Mouse (Mus musculus) embryonic fibroblast, embryonic 13.5 days (primary cell): Measurements from ENCODE around the gene Pex19. TPM values are rescaled to one million over a fixed set of nuclear protein-coding genes. Genes with fewer than 3 reads are reported as not detected.

Experiments used
- H3K27ac ChIP-seq: 2 replicates; pipeline ENCODE4 v1.5.1; 2012; ENCODE audit warnings: low read length, control low read depth, inconsistent platforms; ENCODE audit not compliant: insufficient read depth
- H3K4me1 ChIP-seq: 2 replicates; pipeline ENCODE4 v1.6.1; 2011; ENCODE audit warnings: low read length; ENCODE audit not compliant: control insufficient read depth, insufficient read depth
- H3K4me3 ChIP-seq: 2 replicates; pipeline ENCODE4 v1.5.1; 2011; ENCODE audit warnings: mild to moderate bottlenecking, control low read depth, low read length; ENCODE audit not compliant: insufficient read depth
- CTCF ChIP-seq: IDR thresholded peaks from 2 replicates; pipeline ENCODE4 v1.5.1; 2011; ENCODE audit warnings: mild to moderate bottlenecking, control low read depth, low read length, moderate library complexity, borderline replicate concordance; ENCODE audit not compliant: insufficient read depth
- POLR2A ChIP-seq: IDR thresholded peaks from 2 replicates; pipeline ENCODE4 v1.6.1; 2011; ENCODE audit warnings: low read depth, mild to moderate bottlenecking, control low read depth, low read length, moderate library complexity
- polyA plus RNA-seq: library from polyadenylated mRNA; stranded (reverse); fragments of >200 nt; gene quantifications from 2 replicates; pipeline ENCODE4 v1.2.4, GENCODE M21; 2011; ENCODE audit warnings: low read depth; ENCODE audit not compliant: missing spikeins, insufficient read length

Gene Pex19
- polyA plus RNA-seq, 1 experiment = 98.7 TPM

- Histone ChIP-seq H3K27ac (peak overlapping the region; percentile 88), H3K4me1 (no peaks in the 10 kb centered on the region; the same call in 1 of the 2 replicates), H3K4me3 (peak overlapping the region; percentile 91)
- TF ChIP-seq CTCF (no peak), POLR2A (no peak)
Measured at GRCm38 (mm10) chr1:172148955-172149815, 22.6 kb downstream of the Pex19 start.

- Histone ChIP-seq H3K4me1 (no peaks in the 10 kb centered on the region; the same call in 1 of the 2 replicates), H3K27ac (no peak overlapping the region)
- TF ChIP-seq POLR2A (no peak), CTCF (no peak)
Measured at GRCm38 (mm10) chr1:172154536-172154935, 28.0 kb downstream of the Pex19 start.

DNA sequence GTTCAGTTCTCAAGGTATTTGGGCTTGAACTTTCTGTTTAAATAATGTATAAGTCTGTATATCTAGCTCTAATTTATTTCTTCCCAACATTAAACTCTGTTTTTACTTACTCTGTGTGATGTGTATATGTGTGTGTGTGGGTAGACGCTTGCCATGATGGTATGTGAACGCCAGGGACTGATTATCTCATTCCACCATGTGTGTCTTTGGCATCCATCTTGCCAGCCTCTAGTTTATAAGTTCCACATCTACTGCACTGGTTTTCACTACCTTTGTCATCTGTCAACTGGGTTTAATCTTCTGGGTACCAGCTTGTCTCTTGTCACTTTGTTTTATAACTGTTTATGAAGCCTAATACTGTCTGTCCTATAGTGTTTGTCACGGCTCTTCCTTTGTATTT, 29.0 kb downstream of the Pex19 start:
- Histone ChIP-seq H3K27ac (no peak overlapping the region), H3K4me1 (no peaks in the 10 kb centered on the region), H3K4me3 (no peak overlapping the region)
- TF ChIP-seq CTCF (no peak), POLR2A (no peak)

More at GRCm38 (mm10) chr1:172154536-172154935, 28.0 kb downstream of the Pex19 start:
- H3K4me3 ChIP-seq = no peak overlapping the region

GRCm38 (mm10) chr1:172159970-172160369, 33.4 kb downstream of the Pex19 start:
- TF ChIP-seq CTCF (no peak), POLR2A (no peak)
- Histone ChIP-seq H3K27ac (no peak overlapping the region), H3K4me1 (no peaks in the 10 kb centered on the region), H3K4me3 (no peak overlapping the region)

- TF ChIP-seq POLR2A = no peak
- TF ChIP-seq CTCF = no peak
- no peaks in the 10 kb centered on the region for H3K4me1 ChIP-seq
- no peak overlapping the region for H3K27ac ChIP-seq
- H3K4me3 ChIP-seq = no peak overlapping the region
Measured at GRCm38 (mm10) chr1:172160508-172160907, 34.0 kb downstream of the Pex19 start.

- TF ChIP-seq CTCF (no peak), POLR2A (no peak)
- H3K4me1 ChIP-seq = no peaks in the 10 kb centered on the region
- no peak overlapping the region for H3K27ac ChIP-seq
- H3K4me3 ChIP-seq = no peak overlapping the region
Measured at GRCm38 (mm10) chr1:172162009-172162408, 35.5 kb downstream of the Pex19 start.

GRCm38 (mm10) chr1:172162959-172163358, 36.4 kb downstream of the Pex19 start:
- no peak overlapping the region for H3K27ac ChIP-seq
- H3K4me1 ChIP-seq = no peaks in the 10 kb centered on the region
- TF ChIP-seq CTCF = no peak
- no peak for TF ChIP-seq POLR2A
- H3K4me3 ChIP-seq = no peak overlapping the region

DNA sequence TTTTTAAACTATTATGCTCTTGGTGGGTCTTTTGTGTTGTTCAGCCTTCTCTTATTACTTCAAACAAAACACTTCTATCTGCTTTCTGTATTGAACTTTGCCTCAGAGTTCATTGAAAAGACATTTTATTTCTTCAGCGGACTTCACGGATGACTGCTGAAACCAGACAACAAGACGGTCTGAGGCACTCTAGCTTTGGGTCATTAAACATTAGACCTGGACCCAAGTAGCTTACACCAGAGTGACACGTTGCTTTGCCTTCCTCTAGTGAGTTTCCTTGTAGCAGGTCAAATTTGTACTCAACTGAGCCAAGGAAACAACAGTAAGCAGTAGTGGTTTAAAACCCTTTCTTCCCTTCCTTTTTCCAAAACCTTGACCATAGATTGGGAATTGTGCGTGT, 41.4 kb downstream of the Pex19 start:
- no peak overlapping the region for H3K27ac ChIP-seq

GRCm38 (mm10) chr1:172169809-172170208, 43.3 kb downstream of the Pex19 start:
- Histone ChIP-seq H3K4me3 (no peak overlapping the region), H3K4me1 (no peaks in the 10 kb centered on the region), H3K27ac (no peak overlapping the region)
- TF ChIP-seq POLR2A = no peak
- TF ChIP-seq CTCF = no peak

More for the DNA sequence above, 41.4 kb downstream of the Pex19 start:
- H3K4me1 ChIP-seq = no peaks in the 10 kb centered on the region
- TF ChIP-seq CTCF (no peak), POLR2A (no peak)
- H3K4me3 ChIP-seq = no peak overlapping the region

DNA sequence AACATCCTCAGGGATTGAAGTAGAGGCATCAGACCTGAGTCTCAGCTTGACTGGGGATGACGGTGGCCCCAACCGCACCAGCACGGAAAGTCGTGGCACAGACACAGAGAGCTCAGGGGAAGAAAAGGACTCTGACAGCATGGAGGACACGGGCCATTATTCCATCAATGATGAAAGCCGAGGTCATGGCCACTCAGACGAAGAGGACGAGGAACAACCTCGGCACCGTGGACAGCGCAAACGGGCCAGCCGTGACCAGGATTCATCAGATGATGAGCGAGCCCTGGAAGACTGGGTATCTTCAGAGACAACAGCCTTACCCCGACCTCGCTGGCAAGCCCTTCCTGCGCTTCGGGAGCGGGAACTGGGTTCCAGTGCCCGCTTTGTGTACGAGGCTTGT, 45.8 kb downstream of the Pex19 start:
- TF ChIP-seq CTCF (no peak), POLR2A (no peak)

DNA sequence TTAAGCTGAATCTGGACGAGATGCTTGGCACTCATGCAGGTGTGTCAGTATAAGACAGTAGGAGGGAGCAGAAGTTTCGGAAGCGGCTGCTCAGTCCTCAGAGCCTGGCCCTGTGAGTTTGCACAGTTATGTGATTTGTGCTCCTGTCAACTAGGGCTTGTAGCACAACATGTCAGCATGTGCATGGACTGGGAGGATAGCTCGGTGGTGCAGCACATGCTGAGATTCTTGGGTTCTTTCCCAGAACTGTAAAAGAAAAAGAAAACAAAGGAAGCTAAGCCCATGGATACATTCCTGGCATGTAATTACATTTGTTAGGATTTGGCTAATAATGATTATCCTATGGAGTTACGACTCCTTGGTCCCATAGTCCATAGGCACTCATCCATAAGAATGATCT, 46.6 kb downstream of the Pex19 start:
- H3K27ac ChIP-seq = no peak overlapping the region
- H3K4me3 ChIP-seq = no peak overlapping the region
- TF ChIP-seq CTCF (no peak), POLR2A (no peak)

More for the DNA sequence above, 45.8 kb downstream of the Pex19 start:
- Histone ChIP-seq H3K4me3 (no peak overlapping the region), H3K4me1 (no peaks in the 10 kb centered on the region), H3K27ac (no peak overlapping the region)

More for the DNA sequence above, 46.6 kb downstream of the Pex19 start:
- H3K4me1 ChIP-seq = no peaks in the 10 kb centered on the region
